Mouse (Mus musculus): ENCODE measurements around the gene Tmed6.
A peak's percentile ranks its signal among the peaks of the same experiment; 100 is the strongest.
"Not testable (repeated sequence)": the region's sequence is repeated elsewhere in the genome, so short reads cannot be mapped to it uniquely, and the experiment has no call there.

Gene Tmed6

DNA sequence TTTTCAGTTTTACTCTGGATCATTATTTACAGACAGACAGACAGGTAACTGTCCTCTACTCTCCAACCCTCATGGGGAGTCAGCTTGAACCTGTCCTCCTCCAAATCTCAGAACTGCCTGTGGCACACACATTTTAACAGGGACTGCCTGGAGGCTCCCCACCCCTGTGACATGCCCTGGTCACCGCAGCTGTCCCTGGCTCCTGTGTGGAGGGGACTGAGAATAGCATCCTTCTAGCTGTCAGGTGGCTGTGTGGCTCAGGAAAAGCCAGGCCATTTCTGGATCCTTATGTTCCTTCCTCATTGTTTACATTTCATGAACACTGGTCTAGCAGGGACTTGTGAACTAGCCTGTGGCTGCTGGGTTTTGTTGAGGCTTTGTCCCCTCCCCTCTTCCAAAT lies 8.7 kb upstream of the Tmed6 start:
- no peak for DNase-seq (ENCODE audit: low spot score in 2 of 2)

DNA sequence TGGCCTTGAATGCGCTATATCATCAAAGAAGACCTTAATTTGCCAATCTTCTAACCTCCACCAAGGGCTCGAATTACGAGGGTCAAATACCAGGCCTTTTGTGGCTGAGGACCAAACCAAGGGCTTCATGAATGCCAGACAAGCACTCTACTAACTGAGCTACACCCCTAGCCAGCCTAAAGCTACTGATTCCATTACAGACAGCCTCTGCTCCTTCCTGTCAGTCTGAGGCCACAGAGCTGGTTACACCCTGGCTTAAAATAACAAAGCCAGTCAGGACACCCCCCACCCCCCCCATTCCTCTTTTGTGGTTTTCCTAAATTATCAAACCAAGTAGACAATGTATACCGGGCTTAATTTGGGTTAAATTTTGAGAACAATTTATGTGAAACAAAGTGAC lies 8.3 kb upstream of the Tmed6 start:
- no peak for DNase-seq (ENCODE audit: low spot score in 2 of 2)

DNA sequence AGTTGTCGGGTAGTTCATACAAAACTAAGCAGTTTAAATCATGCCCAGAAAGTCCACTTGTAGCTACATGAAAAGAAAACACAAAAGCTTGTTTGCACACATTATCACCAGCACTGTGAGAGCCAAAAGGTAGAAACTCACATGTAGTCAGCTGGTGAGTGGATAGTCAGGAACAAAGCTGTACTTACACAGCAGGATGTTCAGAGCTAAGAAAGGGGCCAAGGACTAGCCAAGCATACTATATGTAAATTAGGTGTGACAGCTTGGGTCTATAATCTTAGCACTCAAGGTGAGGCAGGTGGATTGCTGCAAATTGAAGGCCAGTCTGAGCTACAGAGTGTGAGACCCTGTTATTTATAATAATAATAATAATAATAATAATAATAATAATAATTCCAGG lies 2.8 kb downstream of the Tmed6 start:
- no peak for DNase-seq (ENCODE audit: low spot score in 2 of 2)

GRCm38 (mm10) chr8:107056973-107057369 lies 8.5 kb downstream of the Tmed6 start:
- no peak for DNase-seq (ENCODE audit: low spot score in 2 of 2)

GRCm38 (mm10) chr8:107056076-107056972 lies 9.1 kb downstream of the Tmed6 start, which contains the start of the genes Cog8 and Nip7:
TSS of gene Cog8 (minus strand) at chr8:107056689.
TSS of gene Nip7 (plus strand) at chr8:107056877.
- peak; percentile 96 to 98 for DNase-seq (ENCODE audit: low spot score in 2 of 2)

DNA sequence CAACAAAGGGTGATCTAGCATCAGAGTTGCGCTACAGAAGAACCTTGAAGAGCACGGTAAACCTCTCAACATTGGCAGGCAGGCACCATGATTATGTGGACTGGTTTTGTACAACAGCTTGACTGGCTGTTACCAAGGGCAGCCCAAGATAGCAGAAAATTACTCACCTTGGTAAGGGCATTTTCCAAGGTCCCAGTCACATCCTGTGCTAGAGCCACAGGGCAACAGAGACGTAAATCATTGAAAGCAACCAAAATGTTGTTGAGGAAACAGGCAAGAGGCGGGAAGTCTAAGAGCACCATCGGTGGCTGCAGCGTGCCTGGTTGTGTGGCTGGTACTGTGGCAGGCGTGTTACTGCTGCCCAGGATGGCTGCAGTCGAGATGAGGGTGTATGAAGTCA lies 13.4 kb downstream of the Tmed6 start:
- DNase-seq (ENCODE audit: low spot score in 2 of 2): no peak

GRCm38 (mm10) chr8:107049480-107049879 lies 16.0 kb downstream of the Tmed6 start:
- DNase-seq (ENCODE audit: low spot score in 2 of 2): no peak

- DNase-seq (ENCODE audit: low spot score in 2 of 2): peak; percentile 79 to 83
Observed at GRCm38 (mm10) chr8:107048061-107048941, 17.1 kb downstream of the Tmed6 start, which contains the start of gene Pdf. TSS of gene Pdf (minus strand) at chr8:107048614.

GRCm38 (mm10) chr8:107046976-107047375 lies 18.5 kb downstream of the Tmed6 start:
- no peak for DNase-seq (ENCODE audit: low spot score in 2 of 2)

DNA sequence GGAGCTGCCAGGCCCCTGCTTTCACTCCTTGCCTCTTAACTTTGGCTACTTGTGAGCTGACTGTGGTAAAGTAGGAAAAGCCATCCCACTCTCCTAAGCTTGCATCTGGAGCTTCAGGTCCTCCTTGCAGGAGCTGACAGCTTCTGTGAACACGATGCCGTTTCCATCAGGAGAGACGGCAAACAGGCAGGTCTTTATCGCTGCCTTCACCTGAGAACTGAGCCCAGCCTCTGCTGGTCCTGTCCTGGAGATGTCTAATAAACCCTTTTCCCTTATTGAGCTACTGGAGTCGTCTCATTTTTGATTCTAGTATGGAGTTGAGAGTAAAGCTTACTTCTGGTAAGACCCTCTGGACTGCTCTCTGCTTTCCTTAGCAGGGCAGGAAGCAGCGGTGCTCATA lies 20.0 kb downstream of the Tmed6 start:
- DNase-seq (ENCODE audit: low spot score in 2 of 2): no peak

GRCm38 (mm10) chr8:107040632-107041031 lies 24.8 kb downstream of the Tmed6 start:
- DNase-seq (ENCODE audit: low spot score in 2 of 2): no peak

- DNase-seq (ENCODE audit: low spot score in 2 of 2): no peak
Observed at GRCm38 (mm10) chr8:107036626-107037025, 28.8 kb downstream of the Tmed6 start.

DNA sequence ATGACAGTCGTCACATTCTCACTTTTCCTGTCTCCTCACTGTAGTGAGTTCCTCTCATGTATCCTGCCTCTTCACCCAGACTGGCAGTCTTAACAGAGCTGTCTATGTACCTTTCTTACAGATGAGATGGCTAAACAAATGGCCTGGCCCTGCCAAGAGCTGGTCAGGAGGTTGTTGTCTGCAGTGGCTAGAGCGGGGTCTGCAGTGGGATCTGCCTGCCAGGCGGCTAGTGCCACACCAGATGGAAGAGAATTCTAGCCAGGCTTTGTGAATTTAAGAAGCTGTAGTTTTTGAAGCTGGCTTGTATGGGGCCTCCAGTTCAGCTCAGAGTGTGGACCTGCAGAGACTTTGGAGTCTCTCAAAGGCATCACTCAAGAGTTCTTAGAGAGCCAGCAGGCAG lies 29.8 kb downstream of the Tmed6 start:
- DNase-seq (ENCODE audit: low spot score in 2 of 2): no peak

GRCm38 (mm10) chr8:107033609-107034008 lies 31.8 kb downstream of the Tmed6 start:
- DNase-seq (ENCODE audit: low spot score in 2 of 2): not testable (repeated sequence)

DNA sequence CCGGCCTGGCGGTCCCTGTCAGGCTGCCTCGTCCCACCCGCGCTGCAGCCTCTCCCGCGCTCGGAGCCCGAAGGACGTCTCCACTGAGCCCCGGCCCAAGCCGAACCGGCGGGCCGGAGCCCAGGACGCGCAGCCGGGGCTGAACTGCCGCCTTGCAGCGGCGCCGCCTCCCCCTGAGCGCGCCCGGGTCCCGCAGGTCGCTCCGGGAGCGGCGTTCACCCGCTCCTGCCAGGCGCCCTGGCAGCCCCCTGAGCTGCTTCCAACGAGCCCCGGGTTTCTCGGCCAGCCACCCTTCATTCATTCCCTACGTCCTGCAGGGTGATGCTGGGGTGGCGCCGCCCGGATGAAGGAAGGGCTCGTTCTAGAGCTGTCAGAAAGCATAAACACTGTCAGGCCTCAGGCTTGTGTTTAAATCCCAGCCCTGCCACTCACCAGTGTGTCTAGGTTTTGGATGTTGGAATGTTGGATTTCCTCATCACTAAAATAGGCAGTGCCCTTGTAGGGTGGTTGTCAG lies 33.8 kb downstream of the Tmed6 start:
- DNase-seq (ENCODE audit: low spot score in 2 of 2): peak; percentile 10 to 14

- peak; percentile 91 to 92 for DNase-seq (ENCODE audit: low spot score in 2 of 2)
Observed at GRCm38 (mm10) chr8:107030650-107031576, 34.5 kb downstream of the Tmed6 start, which contains the start of gene Vps4a. TSS of gene Vps4a (plus strand) at chr8:107031222.

GRCm38 (mm10) chr8:107030058-107030457 lies 35.4 kb downstream of the Tmed6 start:
- DNase-seq (ENCODE audit: low spot score in 2 of 2): no peak

DNA sequence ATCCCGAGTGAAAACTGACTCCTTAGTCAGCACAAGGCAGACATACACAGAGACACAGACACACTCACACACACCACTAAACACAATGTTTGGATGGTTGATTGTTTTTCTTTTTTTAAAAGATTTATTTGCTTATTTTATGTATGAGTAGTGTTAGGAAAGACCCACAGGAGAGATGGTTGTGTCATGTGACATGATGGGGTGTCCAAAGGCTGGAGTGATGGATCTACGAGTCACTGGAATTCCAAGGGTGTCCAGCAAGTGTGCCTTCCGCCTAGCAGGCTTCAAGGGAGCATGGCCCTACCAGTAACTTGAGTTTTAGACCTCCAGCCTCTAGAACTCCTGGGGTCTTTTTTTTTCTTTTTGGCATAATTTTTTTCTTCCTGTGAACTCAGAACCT lies 36.1 kb downstream of the Tmed6 start:
- DNase-seq (ENCODE audit: low spot score in 2 of 2): no peak

- DNase-seq (ENCODE audit: low spot score in 2 of 2): no peak
Observed at GRCm38 (mm10) chr8:107023479-107023878, 42.0 kb downstream of the Tmed6 start.

DNA sequence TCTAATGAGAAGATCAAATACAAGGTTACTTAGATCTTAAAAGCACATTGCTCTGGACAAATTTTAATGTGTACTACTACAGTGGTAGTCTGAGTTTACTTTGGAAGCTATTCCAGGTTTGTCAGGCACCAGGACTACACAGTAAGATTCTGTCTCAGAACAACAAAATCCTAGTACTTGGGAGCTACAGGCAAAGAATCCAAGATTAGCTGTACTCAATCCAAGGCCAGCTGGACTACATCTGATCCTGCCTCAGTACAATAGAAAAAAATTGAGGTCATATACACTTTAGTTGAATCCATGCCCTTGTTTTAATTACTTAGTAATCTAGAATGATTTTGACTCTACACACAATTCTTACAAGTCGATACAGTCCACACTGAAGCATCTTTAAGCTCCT lies 50.5 kb downstream of the Tmed6 start:
- DNase-seq (ENCODE audit: low spot score in 2 of 2): no peak

GRCm38 (mm10) chr8:107012666-107013065 lies 52.8 kb downstream of the Tmed6 start:
- no peak for DNase-seq (ENCODE audit: low spot score in 2 of 2)

Data from right cerebral cortex, postnatal 36 days (tissue).